Mouse (Mus musculus): ENCODE measurements around the gene Agpat3.

GRCm38 (mm10) chr10:78255646-78256059 is 96.6 kb downstream of the Agpat3 start:
- no peak for TF ChIP-seq CTCF (IDR thresholded peaks at IDR 0.05; ENCODE audit: extremely low read depth, insufficient read length, insufficient replicate concordance, low read depth, low read length)
- no peak for TF ChIP-seq POLR2A (IDR thresholded peaks at IDR 0.05; ENCODE audit: low read depth, low read length)

All from small intestine, adult 2 months (tissue).